Mouse (Mus musculus) A20 (cell line): Measurements from ENCODE around the gene Inpp4b.
"Not testable (repeated sequence)": the region's sequence is repeated elsewhere in the genome, so short reads cannot be mapped to it uniquely, and the experiment has no call there.

Experiments used
- DNase-seq: peaks from one replicate; pipeline ENCODE4 v3.0.0-alpha.2; 2011; ENCODE audit warnings: low read depth, low spot score

The Inpp4b gene

GRCm38 (mm10) chr8:81953101-81953500 is 610.7 kb downstream of the Inpp4b start:
- DNase-seq: no peak

GRCm38 (mm10) chr8:81985128-81985665 is 642.8 kb downstream of the Inpp4b start:
- no peak for DNase-seq

GRCm38 (mm10) chr8:81992966-81993365 is 650.6 kb downstream of the Inpp4b start:
- no peak for DNase-seq

GRCm38 (mm10) chr8:81996239-81996638 is 653.9 kb downstream of the Inpp4b start:
- no peak for DNase-seq

GRCm38 (mm10) chr8:81996823-81997222 is 654.5 kb downstream of the Inpp4b start:
- DNase-seq: no peak

GRCm38 (mm10) chr8:82004158-82004557 is 661.8 kb downstream of the Inpp4b start:
- no peak for DNase-seq

GRCm38 (mm10) chr8:82005466-82005865 is 663.1 kb downstream of the Inpp4b start:
- DNase-seq: no peak

GRCm38 (mm10) chr8:82017792-82018191 is 675.4 kb downstream of the Inpp4b start:
- DNase-seq: no peak

- no peak for DNase-seq
Observed at GRCm38 (mm10) chr8:82027401-82027800, 685.0 kb downstream of the Inpp4b start.

GRCm38 (mm10) chr8:82028896-82029295 is 686.5 kb downstream of the Inpp4b start:
- peak; percentile 23 for DNase-seq

- peak; percentile 8 for DNase-seq
Observed at GRCm38 (mm10) chr8:82032035-82032434, 689.7 kb downstream of the Inpp4b start.

GRCm38 (mm10) chr8:82054030-82054429 is 711.7 kb downstream of the Inpp4b start:
- DNase-seq: no peak

- no peak for DNase-seq
Observed at GRCm38 (mm10) chr8:82067619-82068018, 725.3 kb downstream of the Inpp4b start.

GRCm38 (mm10) chr8:82079267-82079666 is 736.9 kb downstream of the Inpp4b start:
- DNase-seq: no peak

- not testable (repeated sequence) for DNase-seq
Observed at GRCm38 (mm10) chr8:82086631-82087030, 744.3 kb downstream of the Inpp4b start.

- DNase-seq: no peak
Observed at GRCm38 (mm10) chr8:82090901-82091300, 748.5 kb downstream of the Inpp4b start.

GRCm38 (mm10) chr8:82093274-82093673 is 750.9 kb downstream of the Inpp4b start:
- DNase-seq: no peak

- DNase-seq: no peak
Observed at GRCm38 (mm10) chr8:82104560-82104959, 762.2 kb downstream of the Inpp4b start.

GRCm38 (mm10) chr8:82106131-82106530 is 763.8 kb downstream of the Inpp4b start:
- no peak for DNase-seq

- DNase-seq: no peak
Observed at GRCm38 (mm10) chr8:82150272-82150671, 807.9 kb downstream of the Inpp4b start.

- DNase-seq: no peak
Observed at GRCm38 (mm10) chr8:82157928-82158327, 815.6 kb downstream of the Inpp4b start.
